Mouse (Mus musculus): ENCODE data around the gene Agxt. TPM values are rescaled to one million over a fixed set of nuclear protein-coding genes. Genes with fewer than 3 reads are reported as not detected.

The Agxt gene
- polyA plus RNA-seq, 1 experiment, result not detected

DNA sequence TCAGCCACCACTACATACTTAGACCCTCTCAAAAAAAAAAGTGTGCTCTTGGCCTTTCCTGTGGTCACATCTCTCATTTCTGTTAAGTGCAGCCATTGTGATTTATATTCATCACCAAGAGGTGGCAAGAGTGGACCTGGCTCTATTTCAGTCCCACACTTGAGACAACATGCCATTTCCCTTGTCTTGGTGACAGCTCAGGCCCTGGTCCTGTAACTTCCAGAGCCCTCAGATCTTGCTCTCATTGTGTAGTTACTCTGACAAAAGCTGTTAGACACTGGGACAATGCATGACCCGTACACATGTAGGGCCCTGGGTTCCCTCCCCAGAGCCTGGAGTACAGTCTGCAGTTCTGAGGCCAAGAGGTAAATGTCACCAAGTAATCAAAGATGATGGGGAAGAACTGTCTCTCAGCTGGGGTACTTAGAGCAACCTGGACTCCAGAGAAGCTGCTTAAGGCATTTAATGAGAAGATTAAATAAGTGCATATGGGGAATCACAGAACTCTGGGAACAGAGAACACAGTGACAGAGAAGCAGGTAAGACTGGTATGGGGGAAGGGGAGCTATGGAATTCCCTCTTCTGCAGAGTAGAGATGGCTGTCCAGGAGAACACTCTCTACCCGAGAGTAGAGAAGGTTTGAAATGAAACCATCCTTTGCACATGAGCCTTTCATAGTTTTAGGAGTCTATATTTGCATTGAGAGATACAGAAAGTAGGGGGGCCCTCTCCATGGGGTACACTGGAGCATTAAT is 16.0 kb downstream of the Agxt start:
- TF ChIP-seq POLR2A (IDR thresholded peaks at IDR 0.05; ENCODE audit: borderline replicate concordance, insufficient read depth, low read length) (no peak), CTCF (IDR thresholded peaks at IDR 0.05; ENCODE audit: borderline replicate concordance, insufficient read depth, low read depth, low read length) (no peak)
- DNase-seq, result no peak
- 63% methylated on average over 2 of the region's 2 CpGs for WGBS
- no peaks in the 10 kb centered on the region for H3K4me1 ChIP-seq (ENCODE audit: control insufficient read depth, insufficient read depth, low read length)
- no peaks in the 10 kb centered on the region for H3K27me3 ChIP-seq (ENCODE audit: control insufficient read depth, insufficient read depth, low read length)
- no peak overlapping the region for H3K27ac ChIP-seq (ENCODE audit: insufficient read depth, low read length)
- H3K4me3 ChIP-seq (replicated peaks; ENCODE audit: insufficient read depth, low read depth, low read length), result no peak overlapping the region

DNA sequence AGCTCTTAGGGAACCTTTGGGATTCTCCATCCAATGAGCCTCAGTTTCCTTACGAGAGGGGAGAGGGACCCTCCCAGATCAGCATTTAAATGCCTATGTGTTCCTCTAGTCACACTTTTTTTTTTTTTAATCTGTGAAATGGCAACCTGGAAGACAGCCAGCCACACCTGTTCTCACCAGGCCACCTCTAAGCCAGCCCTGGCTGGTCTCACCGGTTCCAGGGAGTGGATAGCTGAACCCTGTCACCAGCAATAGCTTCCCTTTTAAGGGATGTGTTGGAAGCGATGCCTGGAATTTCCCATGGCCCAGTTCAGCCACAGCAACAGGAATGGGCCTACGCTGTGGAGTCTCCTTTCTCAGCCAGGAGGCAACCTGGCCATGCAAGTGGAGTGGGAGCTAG is 22.5 kb downstream of the Agxt start:
- Histone ChIP-seq H3K27ac (ENCODE audit: insufficient read depth, low read length) (no peak overlapping the region), H3K27me3 (ENCODE audit: control insufficient read depth, insufficient read depth, low read length) (no peaks in the 10 kb centered on the region), H3K4me1 (ENCODE audit: control insufficient read depth, insufficient read depth, low read length) (peaks cover 8% of the 10 kb centered on the region), H3K4me3 (replicated peaks; ENCODE audit: insufficient read depth, low read depth, low read length) (no peak overlapping the region)
- DNase-seq, result no peak
- TF ChIP-seq POLR2A (IDR thresholded peaks at IDR 0.05; ENCODE audit: borderline replicate concordance, insufficient read depth, low read length), result no peak
- no peak for TF ChIP-seq CTCF (IDR thresholded peaks at IDR 0.05; ENCODE audit: borderline replicate concordance, insufficient read depth, low read depth, low read length)
- 68% methylated on average over 4 of the region's 4 CpGs for WGBS

DNA sequence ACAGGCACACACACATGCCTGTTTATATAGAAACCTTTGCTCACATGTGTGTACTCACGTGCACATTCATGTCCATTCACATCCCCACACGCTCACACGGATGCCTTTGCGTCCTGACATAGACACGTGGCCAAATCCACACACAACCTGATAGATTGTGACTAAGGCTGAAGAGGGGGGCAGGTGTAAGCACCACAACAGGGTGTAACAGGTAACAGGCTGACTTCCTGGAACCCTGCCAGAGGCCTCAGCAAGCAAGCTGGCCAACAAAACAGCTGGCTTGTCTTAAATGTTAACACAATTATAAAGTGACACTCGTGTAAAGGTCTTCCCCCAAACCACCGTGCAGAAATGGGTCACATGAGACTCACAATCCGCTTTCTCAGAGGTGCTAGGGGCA is 23.9 kb downstream of the Agxt start:
- H3K27ac ChIP-seq (ENCODE audit: insufficient read depth, low read length), result no peak overlapping the region
- DNase-seq, result no peak
- H3K4me3 ChIP-seq (replicated peaks; ENCODE audit: insufficient read depth, low read depth, low read length), result no peak overlapping the region
- peaks cover 8% of the 10 kb centered on the region for H3K4me1 ChIP-seq (ENCODE audit: control insufficient read depth, insufficient read depth, low read length)
- no peak for TF ChIP-seq CTCF (IDR thresholded peaks at IDR 0.05; ENCODE audit: borderline replicate concordance, insufficient read depth, low read depth, low read length)
- WGBS, result 91% methylated on average over 8 of the region's 8 CpGs
- H3K27me3 ChIP-seq (ENCODE audit: control insufficient read depth, insufficient read depth, low read length), result no peaks in the 10 kb centered on the region

DNA sequence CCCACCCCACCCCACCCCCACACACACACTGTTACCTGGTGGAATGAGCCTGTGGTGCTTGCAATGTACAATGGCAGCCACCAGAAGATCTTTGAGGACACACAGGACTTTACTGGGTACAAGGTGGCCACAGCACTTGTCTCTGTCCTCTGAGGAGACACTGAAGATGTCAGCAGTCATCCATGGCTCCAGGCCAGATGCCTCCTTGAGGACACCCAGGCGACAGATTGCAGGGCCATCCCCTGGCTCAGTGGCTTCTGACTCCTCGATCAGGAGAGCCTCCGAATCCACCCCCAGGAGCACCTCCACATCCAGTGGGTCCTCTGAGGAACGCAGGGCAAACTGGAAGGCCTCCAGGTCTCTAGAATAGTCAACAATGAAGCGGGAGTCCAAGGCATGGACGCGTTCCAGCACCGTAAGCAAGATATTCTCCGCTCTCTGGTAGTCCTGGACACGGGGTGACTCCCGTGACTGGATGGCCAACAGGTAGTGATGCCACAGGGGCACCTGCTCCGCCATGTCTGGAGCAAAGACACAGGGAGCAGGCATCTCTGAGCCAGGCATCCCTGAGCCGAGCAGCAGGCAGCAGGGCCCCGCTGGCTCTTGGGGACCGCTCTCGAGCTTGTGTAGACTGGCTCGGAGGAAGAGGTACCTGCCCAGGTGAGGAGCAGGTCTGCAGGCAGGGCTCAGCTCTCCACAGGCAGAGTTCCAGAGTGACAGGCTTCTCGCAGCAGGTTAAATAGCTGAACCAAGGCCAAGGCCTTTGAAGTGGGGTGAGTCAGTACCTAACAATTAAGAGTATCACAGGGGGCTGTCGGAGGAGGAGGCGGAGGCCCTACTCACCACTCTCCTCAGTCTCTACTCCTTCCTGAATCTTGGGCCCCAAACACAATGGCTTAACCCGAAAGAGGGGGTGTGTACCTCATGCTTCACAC is 24.8 kb downstream of the Agxt start:
- no peaks in the 10 kb centered on the region for H3K27me3 ChIP-seq (ENCODE audit: control insufficient read depth, insufficient read depth, low read length)
- peaks cover 8% of the 10 kb centered on the region for H3K4me1 ChIP-seq (ENCODE audit: control insufficient read depth, insufficient read depth, low read length)
- TF ChIP-seq CTCF (IDR thresholded peaks at IDR 0.05; ENCODE audit: borderline replicate concordance, insufficient read depth, low read depth, low read length), result no peak
- no peak for TF ChIP-seq POLR2A (IDR thresholded peaks at IDR 0.05; ENCODE audit: borderline replicate concordance, insufficient read depth, low read length)
- 36% methylated on average over 21 of the region's 21 CpGs for WGBS
- H3K27ac ChIP-seq (ENCODE audit: insufficient read depth, low read length), result no peak overlapping the region
- H3K4me3 ChIP-seq (replicated peaks; ENCODE audit: insufficient read depth, low read depth, low read length), result no peak overlapping the region
- peak; percentile 41 to 52 for DNase-seq

DNA sequence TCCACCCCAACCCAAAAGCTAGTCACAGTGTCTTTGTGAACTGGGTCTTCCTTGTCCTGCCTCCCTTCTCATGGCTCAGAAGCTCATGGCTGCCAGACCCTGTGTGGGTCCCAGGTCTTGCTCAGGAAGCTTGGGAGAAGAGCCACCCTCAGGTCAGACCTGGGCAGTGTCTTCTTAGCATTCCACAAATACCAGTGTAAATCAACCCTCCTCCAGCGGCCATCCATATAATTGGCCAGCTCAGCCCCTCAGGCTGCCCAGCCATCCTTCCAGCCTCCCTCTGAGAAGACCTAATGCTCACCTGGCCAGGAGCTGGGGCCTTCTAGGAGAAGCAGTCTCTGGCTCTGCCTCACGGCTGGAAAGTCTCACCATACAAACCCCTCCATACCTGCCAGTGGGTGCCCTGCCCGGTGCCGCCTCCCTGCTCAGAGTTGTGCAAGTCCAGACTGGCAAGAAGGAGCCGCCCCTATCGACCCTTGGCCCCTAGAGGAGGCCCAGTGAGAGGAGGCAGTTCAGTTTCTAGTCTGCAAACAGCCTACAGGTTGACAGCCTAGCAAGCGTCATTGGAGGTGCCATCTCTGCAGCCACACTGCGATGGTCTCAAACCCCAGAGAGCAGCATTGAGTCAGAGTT is 25.6 kb downstream of the Agxt start, which contains the start of gene 2310007B03Rik:
TSS of gene 2310007B03Rik (minus strand) at position 448 of the 633 bp plus-strand sequence.
- Histone ChIP-seq H3K4me3 (replicated peaks; ENCODE audit: insufficient read depth, low read depth, low read length) (no peak within 1 kb of the TSS), H3K4me1 (ENCODE audit: control insufficient read depth, insufficient read depth, low read length) (peaks cover 8% of the 10 kb centered on the region), H3K27me3 (ENCODE audit: control insufficient read depth, insufficient read depth, low read length) (no peaks in the 10 kb centered on the region), H3K27ac (ENCODE audit: insufficient read depth, low read length) (no peak within 1 kb of the TSS)
- DNase-seq, result no peak
- WGBS, result 90% methylated on average over 8 of the region's 8 CpGs
- no peak for TF ChIP-seq CTCF (IDR thresholded peaks at IDR 0.05; ENCODE audit: borderline replicate concordance, insufficient read depth, low read depth, low read length)
- TF ChIP-seq POLR2A (IDR thresholded peaks at IDR 0.05; ENCODE audit: borderline replicate concordance, insufficient read depth, low read length), result no peak

DNA sequence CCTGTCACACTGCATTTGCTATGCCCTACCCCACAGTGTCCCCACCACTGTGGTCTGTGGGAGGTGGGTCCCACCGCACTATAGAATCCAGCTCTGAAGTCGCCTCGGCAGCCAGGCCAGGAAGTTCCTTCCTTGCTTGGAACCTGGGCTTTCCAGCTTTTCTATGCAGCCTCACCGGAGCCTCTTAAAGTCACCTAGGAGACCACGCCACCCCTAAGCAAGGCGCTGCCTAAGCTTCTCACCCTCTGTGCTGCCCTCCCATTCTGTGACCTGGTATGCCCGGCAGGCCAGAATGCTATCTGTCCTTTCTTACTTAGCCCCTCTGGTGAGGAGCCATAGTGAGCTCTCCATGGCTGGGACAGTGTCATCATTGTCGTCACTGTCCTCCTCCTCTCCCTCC is 26.3 kb downstream of the Agxt start:
- 81% methylated on average over 8 of the region's 8 CpGs for WGBS
- no peak for TF ChIP-seq POLR2A (IDR thresholded peaks at IDR 0.05; ENCODE audit: borderline replicate concordance, insufficient read depth, low read length)
- TF ChIP-seq CTCF (IDR thresholded peaks at IDR 0.05; ENCODE audit: borderline replicate concordance, insufficient read depth, low read depth, low read length), result no peak
- Histone ChIP-seq H3K4me1 (ENCODE audit: control insufficient read depth, insufficient read depth, low read length) (peaks cover 8% of the 10 kb centered on the region), H3K27me3 (ENCODE audit: control insufficient read depth, insufficient read depth, low read length) (no peaks in the 10 kb centered on the region), H3K27ac (ENCODE audit: insufficient read depth, low read length) (no peak overlapping the region), H3K4me3 (replicated peaks; ENCODE audit: insufficient read depth, low read depth, low read length) (no peak overlapping the region)
- DNase-seq, result no peak

DNA sequence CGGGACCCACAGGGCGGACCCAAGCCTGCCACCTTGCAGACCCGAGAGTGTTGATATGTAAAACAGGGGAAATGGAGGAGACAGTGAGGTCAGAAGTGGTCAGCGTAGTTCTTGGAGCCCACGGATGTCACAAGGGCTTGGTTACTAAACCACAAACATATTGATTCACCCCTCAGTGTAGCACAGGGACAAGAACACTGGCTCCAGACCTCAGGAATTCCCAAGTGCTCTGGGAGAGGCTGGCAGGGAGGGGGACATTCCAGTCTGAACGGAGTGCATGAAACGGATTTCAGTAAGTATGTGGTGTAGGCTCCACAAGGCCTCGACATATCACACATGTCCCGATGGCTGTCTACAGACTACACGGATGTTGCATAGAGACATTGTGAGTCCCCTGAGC is 26.9 kb downstream of the Agxt start:
- TF ChIP-seq POLR2A (IDR thresholded peaks at IDR 0.05; ENCODE audit: borderline replicate concordance, insufficient read depth, low read length) (no peak), CTCF (IDR thresholded peaks at IDR 0.05; ENCODE audit: borderline replicate concordance, insufficient read depth, low read depth, low read length) (no peak)
- H3K4me3 ChIP-seq (replicated peaks; ENCODE audit: insufficient read depth, low read depth, low read length), result no peak overlapping the region
- no peak overlapping the region for H3K27ac ChIP-seq (ENCODE audit: insufficient read depth, low read length)
- no peaks in the 10 kb centered on the region for H3K27me3 ChIP-seq (ENCODE audit: control insufficient read depth, insufficient read depth, low read length)
- peaks cover 8% of the 10 kb centered on the region for H3K4me1 ChIP-seq (ENCODE audit: control insufficient read depth, insufficient read depth, low read length)
- no peak for DNase-seq
- WGBS, result 86% methylated on average over 10 of the region's 10 CpGs
